Mouse (Mus musculus) hindbrain, postnatal 0 days (tissue): ENCODE measurements around the gene Cuedc1. TPM values are rescaled to one million over a fixed set of nuclear protein-coding genes. Genes with fewer than 3 reads are reported as not detected.

ENCODE experiments used
- ATAC-seq: fragments of 200-750 bp; cut with Nextera tagmentation; 2 replicates; pipeline ENCODE4 v1.8.0; 2017; ENCODE audit warnings: mild to moderate bottlenecking, moderate TSS enrichment, moderate library complexity
- DNase-seq: peaks from one replicate; pipeline ENCODE4 v3.0.0-alpha.2; 2015; ENCODE audit warnings: low spot score
- H3K27ac ChIP-seq: fragments of 300-500 bp; sonication (generic); 2 replicates; pipeline ENCODE4 v1.5.1; 2014; ENCODE audit warnings: mild to moderate bottlenecking
- H3K27me3 ChIP-seq: fragments of 300-500 bp; sonication (generic); 2 replicates; pipeline ENCODE4 v1.6.1; 2014; ENCODE audit warnings: low read length, mixed read lengths; ENCODE audit not compliant: insufficient read depth
- H3K36me3 ChIP-seq: fragments of 300-500 bp; sonication (generic); 2 replicates; pipeline ENCODE4 v1.6.1; 2014; ENCODE audit warnings: low read length, mixed read lengths; ENCODE audit not compliant: insufficient read depth
- H3K4me1 ChIP-seq: fragments of 300-500 bp; sonication (generic); 2 replicates; pipeline ENCODE4 v1.6.1; 2014; ENCODE audit warnings: antibody characterized with exemption, low read length, mixed read lengths; ENCODE audit not compliant: insufficient read depth
- H3K4me2 ChIP-seq: fragments of 300-500 bp; sonication (generic); 2 replicates; pipeline ENCODE4 v1.6.1; 2014; ENCODE audit warnings: low read depth, mild to moderate bottlenecking, low read length, moderate library complexity, mixed read lengths
- H3K4me3 ChIP-seq: fragments of 300-500 bp; sonication (generic); 2 replicates; pipeline ENCODE4 v1.5.1; 2014; ENCODE audit warnings: low read length
- H3K9ac ChIP-seq: fragments of 300-500 bp; sonication (generic); replicated peaks from 2 replicates; pipeline ENCODE4 v1.6.1; 2014; ENCODE audit warnings: mild to moderate bottlenecking, low read length, moderate library complexity, mixed read lengths
- H3K9me3 ChIP-seq: fragments of 300-500 bp; sonication (generic); 2 replicates; pipeline ENCODE4 v1.6.1; 2016; ENCODE audit warnings: low read length, mixed read lengths
- CTCF ChIP-seq: IDR thresholded peaks from 2 replicates; pipeline ENCODE4 v1.5.1; 2016; ENCODE audit warnings: antibody characterized with exemption, control low read depth, low read depth
- WGBS: fragments of 180-500 bp; shearing (Covaris S2); extraction: QIAGEN DNeasy Blood & Tissue Kit; methylation state at CpG from one replicate; pipeline ENCODE4 v1.1.7; 2014; 5-methylcytosine and 5-hydroxymethylcytosine counted together
- polyA plus RNA-seq: library from polyadenylated mRNA; unstranded; fragments of >200 nt; fragmentation: Nextera tagmentation; extraction: Ambion mirVana; gene quantifications from 2 replicates; pipeline ENCODE4 v1.2.1, GENCODE M21; 2015
- total RNA-seq: library from RNA; depleted of rRNA; stranded (reverse); fragments of >200 nt; gene quantifications from 2 replicates; pipeline ENCODE4 v1.2.3, GENCODE M21; 2014

Gene Cuedc1
- total and polyA plus RNA-seq, 2 experiments from 2014 or later, result 35.8 to 44.6 TPM

DNA sequence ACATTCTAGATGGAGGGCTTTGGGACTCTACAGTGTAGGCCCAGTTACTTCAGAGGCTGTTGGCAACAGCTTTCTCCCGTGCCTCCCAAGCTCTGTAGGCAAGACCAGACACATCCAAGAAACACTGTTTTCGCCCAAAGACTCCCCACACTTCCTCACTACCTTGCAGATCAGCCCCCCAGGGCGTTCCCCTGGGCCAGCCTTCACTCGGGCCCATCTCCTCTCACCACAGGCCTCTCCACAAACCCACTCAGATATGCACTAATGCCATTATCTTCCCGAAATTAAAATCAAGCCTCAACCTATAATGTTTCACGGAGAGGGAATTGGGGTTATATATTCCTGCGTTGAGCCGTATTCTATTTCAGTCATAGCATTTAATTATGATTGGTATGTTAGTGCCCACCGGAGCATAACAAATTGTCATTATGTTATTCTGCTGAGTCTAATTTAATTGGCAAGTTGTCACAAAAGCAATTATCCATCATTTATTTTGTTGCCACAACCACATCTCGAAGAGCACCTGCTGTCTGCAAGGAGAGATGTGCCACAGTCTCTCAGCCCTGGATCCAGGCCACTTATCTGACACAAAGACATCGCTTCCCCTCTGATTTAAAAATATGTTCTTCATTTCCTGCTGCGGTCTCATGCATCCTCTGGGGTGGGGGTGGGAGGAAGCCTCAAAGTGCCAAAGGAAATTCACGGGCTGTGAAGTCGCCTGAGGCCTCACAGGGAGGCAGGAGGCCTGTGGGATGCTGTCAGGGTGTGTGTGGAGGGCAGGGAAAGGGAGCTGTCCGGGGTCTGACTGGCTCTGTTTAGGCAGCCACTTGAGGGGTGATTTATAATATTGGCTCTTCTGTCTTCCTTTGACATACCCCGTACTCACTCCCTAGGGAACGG lies 135.9 kb downstream of the Cuedc1 start:
- H3K4me1 ChIP-seq, result no peaks in the 10 kb centered on the region
- no peaks in the 10 kb centered on the region for H3K36me3 ChIP-seq
- H3K27ac ChIP-seq, result peak overlapping the region; percentile 54; the same call in 1 of the 2 replicates
- H3K9me3 ChIP-seq, result no peaks in the 10 kb centered on the region
- H3K9ac ChIP-seq, result no peak overlapping the region
- no peak overlapping the region for H3K4me2 ChIP-seq
- no peaks in the 10 kb centered on the region for H3K27me3 ChIP-seq
- no peak overlapping the region for H3K4me3 ChIP-seq
- no peak for TF ChIP-seq CTCF
- WGBS, result 26% methylated on average over 17 of the region's 17 CpGs
- peak; percentile 73 for DNase-seq
- ATAC-seq, result peak; percentile 25; the same call in 1 of the 2 replicates

DNA sequence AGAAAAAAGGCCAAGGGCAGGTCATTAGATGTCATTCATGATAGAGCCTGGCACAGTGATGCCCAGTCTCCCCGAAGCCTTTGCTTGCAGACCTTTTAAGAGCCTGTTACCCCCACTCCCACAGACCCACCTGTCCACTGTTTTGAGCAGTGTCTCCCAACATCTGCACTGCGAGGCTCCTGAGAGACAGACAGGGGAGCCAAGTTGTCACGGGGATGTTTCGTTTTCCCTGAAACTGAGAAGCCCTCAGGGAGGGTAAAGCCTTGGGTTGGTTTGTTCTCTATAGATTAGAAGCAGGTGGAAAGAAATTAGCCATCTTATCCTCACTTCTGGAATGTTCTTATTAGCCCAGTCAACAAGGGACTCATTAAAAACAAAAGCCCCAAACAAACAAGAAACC lies 136.9 kb downstream of the Cuedc1 start:
- DNase-seq (no peak), ATAC-seq (no peak)
- Histone ChIP-seq H3K27ac (no peak overlapping the region), H3K4me1 (no peaks in the 10 kb centered on the region), H3K9ac (no peak overlapping the region), H3K36me3 (no peaks in the 10 kb centered on the region), H3K4me2 (no peak overlapping the region), H3K27me3 (no peaks in the 10 kb centered on the region), H3K4me3 (no peak overlapping the region), H3K9me3 (no peaks in the 10 kb centered on the region)
- TF ChIP-seq CTCF, result no peak
- 37% methylated on average over 4 of the region's 4 CpGs for WGBS

DNA sequence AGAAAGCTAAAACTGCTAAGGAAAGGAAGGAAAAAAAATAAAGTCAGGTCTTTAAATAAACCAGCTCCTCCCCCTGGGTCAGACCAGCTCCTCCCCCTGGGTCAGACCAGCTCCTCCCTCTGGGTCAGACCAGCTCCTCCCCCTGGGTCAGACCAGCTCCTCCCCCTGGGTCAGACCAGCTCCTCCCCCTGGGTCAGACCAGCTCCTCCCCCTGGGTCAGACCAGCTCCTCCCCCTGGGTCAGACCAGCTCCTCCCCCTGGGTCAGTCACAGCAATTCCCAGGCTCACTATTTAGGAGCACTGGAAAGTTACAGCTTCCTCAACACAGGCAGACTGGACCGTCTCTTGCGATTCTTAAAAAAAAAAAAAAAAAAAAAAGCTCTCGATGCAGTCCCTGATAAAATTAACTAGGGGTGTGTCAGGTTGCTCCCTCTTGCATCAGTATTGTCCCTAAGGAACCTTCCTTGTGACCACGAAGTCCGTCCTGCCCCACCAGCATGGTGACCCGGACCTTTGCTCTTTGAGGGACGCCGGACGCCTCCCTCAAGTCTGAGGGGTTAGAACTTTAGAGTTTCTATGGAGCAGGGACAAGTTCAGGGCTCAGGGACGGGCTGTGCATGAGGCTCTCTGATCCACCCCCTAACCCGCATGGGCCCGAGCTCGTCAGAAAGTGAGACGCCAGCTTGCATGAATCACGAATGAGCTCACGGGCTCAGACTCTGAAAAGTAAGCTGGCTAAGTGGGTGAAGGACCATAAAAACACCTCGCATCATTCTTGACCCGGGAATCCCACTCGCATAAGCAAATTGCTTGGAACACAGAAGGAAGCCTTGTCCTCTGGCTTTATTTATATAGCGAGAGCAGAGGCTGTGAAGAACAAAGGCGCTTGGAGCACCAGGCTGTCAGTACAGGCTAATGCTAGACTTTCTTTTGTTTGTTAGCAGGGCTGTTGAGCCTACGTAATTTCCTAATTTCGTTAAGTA lies 137.7 kb downstream of the Cuedc1 start:
- H3K4me3 ChIP-seq, result no peak overlapping the region
- H3K4me1 ChIP-seq, result 0 out of 2 replicates have a peak, but pooled peaks cover under 1% of the 10 kb centered on the region
- H3K27me3 ChIP-seq, result no peaks in the 10 kb centered on the region
- peak overlapping the region; percentile 1; the same call in 1 of the 2 replicates for H3K27ac ChIP-seq
- DNase-seq (peak; percentile 39), ATAC-seq (no peak)
- no peaks in the 10 kb centered on the region for H3K36me3 ChIP-seq
- TF ChIP-seq CTCF, result no peak
- no peak overlapping the region for H3K9ac ChIP-seq
- no peaks in the 10 kb centered on the region for H3K9me3 ChIP-seq
- H3K4me2 ChIP-seq, result 0 out of 2 replicates have a peak overlapping the region, but pooled peaks have one; percentile 27
- WGBS, result 15% methylated on average over 23 of the region's 23 CpGs

DNA sequence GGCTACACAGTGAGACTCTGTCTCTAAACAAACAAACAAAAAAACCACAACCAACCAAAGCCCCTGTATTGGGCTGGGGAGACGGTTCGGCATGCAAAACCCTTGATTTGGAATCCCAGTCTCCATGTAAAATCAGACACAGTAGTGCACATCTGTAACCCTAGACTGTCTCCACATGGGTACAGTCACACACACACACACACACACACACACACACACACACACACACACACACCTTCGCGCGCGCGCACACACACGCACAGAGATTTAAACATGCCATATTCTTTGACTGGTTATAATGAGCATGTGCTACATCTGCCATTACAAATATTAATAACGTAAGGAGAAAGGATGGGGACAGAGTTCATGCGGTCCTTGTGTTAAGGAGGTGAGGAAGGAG lies 142.4 kb downstream of the Cuedc1 start:
- Histone ChIP-seq H3K9me3 (no peaks in the 10 kb centered on the region), H3K36me3 (no peaks in the 10 kb centered on the region), H3K4me2 (no peak overlapping the region), H3K4me3 (no peak overlapping the region), H3K9ac (no peak overlapping the region), H3K27me3 (no peaks in the 10 kb centered on the region), H3K27ac (no peak overlapping the region), H3K4me1 (peaks cover 6% of the 10 kb centered on the region)
- 48% methylated on average over 10 of the region's 10 CpGs for WGBS
- no peak for TF ChIP-seq CTCF
- ATAC-seq, result no peak
- no peak for DNase-seq

DNA sequence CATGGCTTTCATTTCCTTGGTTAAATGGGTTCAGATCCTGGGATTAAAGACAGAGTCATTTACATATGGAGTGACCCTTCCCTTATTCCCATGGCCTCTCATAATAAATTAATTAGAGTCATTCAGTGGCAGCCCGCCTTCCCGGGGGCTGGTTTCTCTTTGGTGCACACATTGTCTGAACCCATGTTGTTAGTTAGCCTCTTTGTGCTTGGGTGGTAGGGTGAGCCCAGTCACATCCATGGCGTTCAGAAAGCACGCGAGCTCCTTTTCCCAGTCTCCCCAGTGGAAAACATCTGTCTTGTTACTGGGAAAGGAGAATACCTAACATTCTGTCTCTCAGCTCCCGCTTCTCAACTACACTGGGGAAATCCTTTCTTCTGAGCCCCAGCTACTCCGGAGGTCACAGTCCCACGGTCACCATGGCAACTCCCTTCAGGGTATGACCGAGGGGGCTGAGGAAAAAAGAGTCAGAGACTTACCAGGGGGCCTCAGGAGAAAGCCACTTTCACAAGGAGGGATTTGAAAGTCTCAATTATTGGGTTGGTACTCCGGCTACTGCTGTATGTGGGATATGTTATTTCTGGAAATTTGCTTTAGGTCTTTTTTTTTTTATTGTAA lies 143.0 kb downstream of the Cuedc1 start:
- ATAC-seq, result no peak
- 11% methylated on average over 10 of the region's 10 CpGs for WGBS
- Histone ChIP-seq H3K4me2 (no peak overlapping the region), H3K27me3 (no peaks in the 10 kb centered on the region), H3K4me1 (peaks cover 6% of the 10 kb centered on the region), H3K27ac (no peak overlapping the region), H3K9me3 (no peaks in the 10 kb centered on the region), H3K36me3 (no peaks in the 10 kb centered on the region), H3K9ac (no peak overlapping the region), H3K4me3 (no peak overlapping the region)
- DNase-seq, result peak; percentile 68
- TF ChIP-seq CTCF, result no peak
